Mouse (Mus musculus): ENCODE results near the gene Ctxn1.

- TF ChIP-seq CTCF (IDR thresholded peaks at IDR 0.05; ENCODE audit: low read depth, low read length), result no peak
- no peak for TF ChIP-seq GATA2 (IDR thresholded peaks at IDR 0.05; ENCODE audit: borderline replicate concordance, low read depth, low read length)
- TF ChIP-seq GATA1 (IDR thresholded peaks at IDR 0.05; ENCODE audit: borderline replicate concordance, low read length), result no peak
Observed at GRCm38 (mm10) chr8:4216296-4216695, 42.8 kb downstream of the Ctxn1 start.

Measured in G1E (cell line).